Mouse (Mus musculus) olfactory bulb, adult 2 months (tissue): Measurements from ENCODE around the gene Ebp.

Experiments
- CTCF ChIP-seq: fragments of 200-500 bp; IDR thresholded peaks from 2 replicates; pipeline ENCODE4 v1.5.1; 2012; ENCODE audit warnings: low read depth, mild to moderate bottlenecking, low read length, moderate library complexity; ENCODE audit not compliant: insufficient read depth
- POLR2A ChIP-seq: fragments of 200-500 bp; IDR thresholded peaks from 2 replicates; pipeline ENCODE4 v1.6.1; 2012; ENCODE audit warnings: mild to moderate bottlenecking, low read depth, low read length, moderate library complexity; ENCODE audit not compliant: insufficient read depth

DNA sequence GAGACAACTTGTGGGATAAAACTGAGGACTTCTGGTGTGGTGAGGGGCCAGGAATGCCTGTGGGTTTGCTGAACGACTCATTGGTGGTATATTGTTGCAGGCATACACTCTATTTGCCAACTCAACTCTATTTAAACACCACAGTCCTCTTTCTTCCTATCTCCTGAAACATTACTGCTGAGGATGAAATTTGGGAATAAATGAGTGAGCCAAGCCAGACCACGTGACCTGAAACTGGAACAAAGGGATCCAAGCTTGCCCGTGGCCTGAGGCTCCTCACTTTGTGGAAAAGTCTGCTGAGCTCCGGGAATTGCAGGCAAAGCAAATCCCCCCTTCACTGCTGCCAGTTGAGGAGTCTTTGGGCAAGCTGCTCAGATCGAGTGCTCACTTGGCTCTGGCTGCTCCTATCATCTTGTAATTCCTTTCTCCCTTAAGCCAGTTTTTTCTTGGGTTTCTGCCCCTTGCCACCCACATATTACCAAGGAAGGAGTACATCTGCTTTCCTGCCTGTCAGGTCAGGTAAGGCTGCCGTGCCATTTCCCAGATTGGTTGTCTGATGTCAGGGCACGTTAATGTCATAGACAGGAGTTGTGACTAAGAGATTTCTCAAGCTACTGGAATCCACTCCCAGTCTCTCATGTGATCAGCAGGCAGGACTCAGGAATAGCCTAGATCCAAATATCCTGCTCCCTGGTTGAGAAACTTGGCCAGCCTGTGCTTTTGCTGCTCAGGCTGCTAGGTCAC is 29.5 kb upstream of the Ebp start:
- TF ChIP-seq POLR2A = no peak
- no peak for TF ChIP-seq CTCF
